Mouse (Mus musculus): ENCODE data around the gene Srgap1.

The Srgap1 gene

GRCm38 (mm10) chr10:121873063-121873489 lies 174.0 kb downstream of the Srgap1 start:
- no peak for DNase-seq

- no peak for DNase-seq
Measured at GRCm38 (mm10) chr10:121869941-121870340, 177.2 kb downstream of the Srgap1 start.

GRCm38 (mm10) chr10:121868255-121868654 lies 178.9 kb downstream of the Srgap1 start:
- DNase-seq: no peak

- DNase-seq: no peak
Measured at GRCm38 (mm10) chr10:121865503-121866239, 181.4 kb downstream of the Srgap1 start.

- no peak for DNase-seq
Measured at GRCm38 (mm10) chr10:121860924-121861323, 186.2 kb downstream of the Srgap1 start.

GRCm38 (mm10) chr10:121859803-121860571 lies 187.1 kb downstream of the Srgap1 start:
- DNase-seq: no peak

GRCm38 (mm10) chr10:121858911-121859310 lies 188.2 kb downstream of the Srgap1 start:
- no peak for DNase-seq

GRCm38 (mm10) chr10:121858086-121858485 lies 189.0 kb downstream of the Srgap1 start:
- DNase-seq: no peak

- DNase-seq: peak; percentile 15
Measured at GRCm38 (mm10) chr10:121855863-121856446, 191.2 kb downstream of the Srgap1 start.

- no peak for DNase-seq
Measured at GRCm38 (mm10) chr10:121853385-121853808, 193.7 kb downstream of the Srgap1 start.

GRCm38 (mm10) chr10:121849496-121849895 lies 197.6 kb downstream of the Srgap1 start:
- DNase-seq: no peak

GRCm38 (mm10) chr10:121845677-121846076 lies 201.4 kb downstream of the Srgap1 start:
- DNase-seq: no peak

- peak; percentile 28 for DNase-seq
Measured at GRCm38 (mm10) chr10:121837166-121837898, 209.8 kb downstream of the Srgap1 start.

- peak; percentile 79 for DNase-seq
Measured at GRCm38 (mm10) chr10:121836507-121837165, 210.5 kb downstream of the Srgap1 start.

- no peak for DNase-seq
Measured at GRCm38 (mm10) chr10:121833443-121833842, 213.7 kb downstream of the Srgap1 start.

GRCm38 (mm10) chr10:121830335-121831307 lies 216.5 kb downstream of the Srgap1 start:
- DNase-seq: no peak

- DNase-seq: no peak
Measured at GRCm38 (mm10) chr10:121829800-121830303, 217.3 kb downstream of the Srgap1 start.

- no peak for DNase-seq
Measured at GRCm38 (mm10) chr10:121829034-121829433, 218.1 kb downstream of the Srgap1 start.

GRCm38 (mm10) chr10:121822674-121823073 lies 224.4 kb downstream of the Srgap1 start:
- no peak for DNase-seq

GRCm38 (mm10) chr10:121820846-121821245 lies 226.3 kb downstream of the Srgap1 start:
- no peak for DNase-seq

- DNase-seq: no peak
Measured at GRCm38 (mm10) chr10:121817983-121818382, 229.1 kb downstream of the Srgap1 start.
